Mouse (Mus musculus): Measurements from ENCODE around the gene Plb1.

- TF ChIP-seq CTCF (IDR thresholded peaks at IDR 0.05) (no peak), EP300 (IDR thresholded peaks at IDR 0.05) (no peak)
These were observed 157.8 kb downstream of the Plb1 start for GRCm38 (mm10) chr5:32390295-32390694.
